Mouse (Mus musculus): ENCODE results near the gene Sigirr. TPM values are rescaled to one million over a fixed set of nuclear protein-coding genes. Genes with fewer than 3 reads are reported as not detected.

Sigirr gene
- polyA plus RNA-seq, 1 experiment = 4.1 TPM

GRCm38 (mm10) chr7:141120605-141121004 lies 20.2 kb upstream of the Sigirr start:
- Histone ChIP-seq H3K27ac (ENCODE audit: insufficient read depth, low read length) (no peak overlapping the region), H3K4me3 (replicated peaks; ENCODE audit: insufficient read depth, low read depth, low read length) (no peak overlapping the region), H3K4me1 (ENCODE audit: control insufficient read depth, insufficient read depth, low read length) (no peaks in the 10 kb centered on the region), H3K27me3 (ENCODE audit: control insufficient read depth, insufficient read depth, low read length) (no peaks in the 10 kb centered on the region)
- TF ChIP-seq CTCF (IDR thresholded peaks at IDR 0.05; ENCODE audit: borderline replicate concordance, insufficient read depth, low read depth, low read length) (no peak), POLR2A (IDR thresholded peaks at IDR 0.05; ENCODE audit: borderline replicate concordance, insufficient read depth, low read length) (no peak)
- WGBS = 85% methylated on average over 3 of the region's 3 CpGs
- DNase-seq = no peak

- Histone ChIP-seq H3K4me1 (ENCODE audit: control insufficient read depth, insufficient read depth, low read length) (no peaks in the 10 kb centered on the region), H3K27ac (ENCODE audit: insufficient read depth, low read length) (no peak overlapping the region), H3K4me3 (replicated peaks; ENCODE audit: insufficient read depth, low read depth, low read length) (no peak overlapping the region), H3K27me3 (ENCODE audit: control insufficient read depth, insufficient read depth, low read length) (no peaks in the 10 kb centered on the region)
- 72% methylated on average over 3 of the region's 3 CpGs for WGBS
- no peak for DNase-seq
- no peak for TF ChIP-seq POLR2A (IDR thresholded peaks at IDR 0.05; ENCODE audit: borderline replicate concordance, insufficient read depth, low read length)
- no peak for TF ChIP-seq CTCF (IDR thresholded peaks at IDR 0.05; ENCODE audit: borderline replicate concordance, insufficient read depth, low read depth, low read length)
These were observed 19.1 kb upstream of the Sigirr start for GRCm38 (mm10) chr7:141119487-141119886.

- Histone ChIP-seq H3K4me3 (replicated peaks; ENCODE audit: insufficient read depth, low read depth, low read length) (no peak within 1 kb of the TSS), H3K27ac (ENCODE audit: insufficient read depth, low read length) (no peak within 1 kb of the TSS), H3K4me1 (ENCODE audit: control insufficient read depth, insufficient read depth, low read length) (no peaks in the 10 kb centered on the region), H3K27me3 (ENCODE audit: control insufficient read depth, insufficient read depth, low read length) (no peaks in the 10 kb centered on the region)
- no peak for TF ChIP-seq POLR2A (IDR thresholded peaks at IDR 0.05; ENCODE audit: borderline replicate concordance, insufficient read depth, low read length)
- no peak for TF ChIP-seq CTCF (IDR thresholded peaks at IDR 0.05; ENCODE audit: borderline replicate concordance, insufficient read depth, low read depth, low read length)
- DNase-seq = no peak
- 11% methylated on average over 9 of the region's 9 CpGs for WGBS
These were observed 17.3 kb upstream of the Sigirr start, which contains the start of gene Ano9 for GRCm38 (mm10) chr7:141117636-141118035. Gene Ano9 (minus strand): TSS chr7:141117806.

GRCm38 (mm10) chr7:141115874-141116273 lies 15.5 kb upstream of the Sigirr start:
- H3K4me1 ChIP-seq (ENCODE audit: control insufficient read depth, insufficient read depth, low read length) = no peaks in the 10 kb centered on the region
- no peak overlapping the region for H3K27ac ChIP-seq (ENCODE audit: insufficient read depth, low read length)
- 86% methylated on average over 9 of the region's 9 CpGs for WGBS
- H3K4me3 ChIP-seq (replicated peaks; ENCODE audit: insufficient read depth, low read depth, low read length) = no peak overlapping the region
- no peaks in the 10 kb centered on the region for H3K27me3 ChIP-seq (ENCODE audit: control insufficient read depth, insufficient read depth, low read length)
- DNase-seq = no peak
- TF ChIP-seq CTCF (IDR thresholded peaks at IDR 0.05; ENCODE audit: borderline replicate concordance, insufficient read depth, low read depth, low read length) (no peak), POLR2A (IDR thresholded peaks at IDR 0.05; ENCODE audit: borderline replicate concordance, insufficient read depth, low read length) (no peak)

- Histone ChIP-seq H3K4me3 (replicated peaks; ENCODE audit: insufficient read depth, low read depth, low read length) (no peak overlapping the region), H3K27ac (ENCODE audit: insufficient read depth, low read length) (no peak overlapping the region), H3K27me3 (ENCODE audit: control insufficient read depth, insufficient read depth, low read length) (no peaks in the 10 kb centered on the region), H3K4me1 (ENCODE audit: control insufficient read depth, insufficient read depth, low read length) (no peaks in the 10 kb centered on the region)
- TF ChIP-seq POLR2A (IDR thresholded peaks at IDR 0.05; ENCODE audit: borderline replicate concordance, insufficient read depth, low read length) (no peak), CTCF (IDR thresholded peaks at IDR 0.05; ENCODE audit: borderline replicate concordance, insufficient read depth, low read depth, low read length) (no peak)
- no peak for DNase-seq
- 66% methylated on average over 3 of the region's 3 CpGs for WGBS
These were observed 2.8 kb upstream of the Sigirr start for GRCm38 (mm10) chr7:141103161-141103560.

- Histone ChIP-seq H3K4me3 (replicated peaks; ENCODE audit: insufficient read depth, low read depth, low read length) (no peak overlapping the region), H3K4me1 (ENCODE audit: control insufficient read depth, insufficient read depth, low read length) (no peaks in the 10 kb centered on the region), H3K27ac (ENCODE audit: insufficient read depth, low read length) (no peak overlapping the region), H3K27me3 (ENCODE audit: control insufficient read depth, insufficient read depth, low read length) (no peaks in the 10 kb centered on the region)
- DNase-seq = no peak
- 86% methylated on average over 5 of the region's 5 CpGs for WGBS
- TF ChIP-seq POLR2A (IDR thresholded peaks at IDR 0.05; ENCODE audit: borderline replicate concordance, insufficient read depth, low read length) = no peak
- TF ChIP-seq CTCF (IDR thresholded peaks at IDR 0.05; ENCODE audit: borderline replicate concordance, insufficient read depth, low read depth, low read length) = no peak
These were observed 3.2 kb downstream of the Sigirr start for GRCm38 (mm10) chr7:141097177-141097576.

GRCm38 (mm10) chr7:141096649-141097056 lies 3.7 kb downstream of the Sigirr start:
- no peak for DNase-seq
- no peaks in the 10 kb centered on the region for H3K4me1 ChIP-seq (ENCODE audit: control insufficient read depth, insufficient read depth, low read length)
- WGBS = 62% methylated on average over 6 of the region's 6 CpGs
- no peak overlapping the region for H3K27ac ChIP-seq (ENCODE audit: insufficient read depth, low read length)
- no peak for TF ChIP-seq POLR2A (IDR thresholded peaks at IDR 0.05; ENCODE audit: borderline replicate concordance, insufficient read depth, low read length)
- TF ChIP-seq CTCF (IDR thresholded peaks at IDR 0.05; ENCODE audit: borderline replicate concordance, insufficient read depth, low read depth, low read length) = no peak
- no peak overlapping the region for H3K4me3 ChIP-seq (replicated peaks; ENCODE audit: insufficient read depth, low read depth, low read length)
- no peaks in the 10 kb centered on the region for H3K27me3 ChIP-seq (ENCODE audit: control insufficient read depth, insufficient read depth, low read length)

- no peak for TF ChIP-seq CTCF (IDR thresholded peaks at IDR 0.05; ENCODE audit: borderline replicate concordance, insufficient read depth, low read depth, low read length)
- TF ChIP-seq POLR2A (IDR thresholded peaks at IDR 0.05; ENCODE audit: borderline replicate concordance, insufficient read depth, low read length) = no peak
- DNase-seq = no peak
- Histone ChIP-seq H3K27ac (ENCODE audit: insufficient read depth, low read length) (no peak overlapping the region), H3K27me3 (ENCODE audit: control insufficient read depth, insufficient read depth, low read length) (no peaks in the 10 kb centered on the region), H3K4me3 (replicated peaks; ENCODE audit: insufficient read depth, low read depth, low read length) (no peak overlapping the region), H3K4me1 (ENCODE audit: control insufficient read depth, insufficient read depth, low read length) (no peaks in the 10 kb centered on the region)
- WGBS = 55% methylated on average over 6 of the region's 6 CpGs
These were observed 4.4 kb downstream of the Sigirr start for GRCm38 (mm10) chr7:141096021-141096420.
